Mouse (Mus musculus) brain, adult 2 months (tissue): ENCODE measurements around the gene Lancl1.

ENCODE experiments used
- DNase-seq: peaks from one replicate; pipeline ENCODE4 v3.0.0; 2011; ENCODE audit warnings: low read depth, low spot score

Gene Lancl1

GRCm38 (mm10) chr1:67038246-67038987 is at the start of gene Lancl1:
TSS of gene Lancl1 (minus strand) at chr1:67038872.
- peak; percentile 97 for DNase-seq

DNA sequence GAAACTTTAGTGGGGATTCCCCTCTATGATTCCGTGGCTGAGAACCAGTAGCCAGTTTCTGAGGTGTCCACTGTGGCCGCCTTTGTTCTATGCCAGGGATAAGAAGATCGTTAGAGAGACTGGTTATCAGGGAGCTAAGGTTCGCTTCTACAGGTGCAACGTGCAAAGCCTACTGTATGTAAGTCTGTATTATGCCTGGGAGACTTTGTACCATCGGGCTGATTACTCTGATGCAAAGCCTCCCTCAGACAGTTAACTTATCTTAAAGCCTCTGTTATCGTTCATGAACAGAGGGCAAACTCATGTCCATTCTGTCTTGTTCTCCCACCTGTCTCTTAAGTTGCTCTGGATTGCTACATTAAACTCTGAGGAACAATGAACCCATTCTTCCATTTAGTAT is 40.5 kb upstream of the Lancl1 start:
- no peak for DNase-seq

GRCm38 (mm10) chr1:67078666-67079065 is 40.0 kb upstream of the Lancl1 start:
- no peak for DNase-seq

DNA sequence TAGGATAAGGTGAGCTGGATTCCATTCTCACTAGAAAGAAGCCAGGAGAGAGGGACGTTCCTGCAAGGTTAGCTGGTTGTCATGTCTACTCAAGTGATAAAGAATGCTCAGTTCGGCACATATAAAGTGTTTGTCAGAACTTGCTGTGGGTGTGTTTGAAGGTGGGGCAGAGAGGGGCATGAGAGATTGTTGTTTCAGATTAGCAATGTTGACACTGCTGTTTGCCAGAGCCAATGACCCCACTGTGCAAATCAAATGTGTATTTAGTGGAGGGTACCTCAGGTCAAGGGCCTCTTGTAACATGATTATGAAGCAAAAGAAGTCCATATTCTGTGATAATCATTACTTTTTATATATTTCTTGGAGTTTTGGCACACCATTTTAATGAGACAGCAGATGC is 39.1 kb upstream of the Lancl1 start:
- DNase-seq: no peak

- no peak for DNase-seq
These were observed 28.9 kb upstream of the Lancl1 start for GRCm38 (mm10) chr1:67067561-67067960.

DNA sequence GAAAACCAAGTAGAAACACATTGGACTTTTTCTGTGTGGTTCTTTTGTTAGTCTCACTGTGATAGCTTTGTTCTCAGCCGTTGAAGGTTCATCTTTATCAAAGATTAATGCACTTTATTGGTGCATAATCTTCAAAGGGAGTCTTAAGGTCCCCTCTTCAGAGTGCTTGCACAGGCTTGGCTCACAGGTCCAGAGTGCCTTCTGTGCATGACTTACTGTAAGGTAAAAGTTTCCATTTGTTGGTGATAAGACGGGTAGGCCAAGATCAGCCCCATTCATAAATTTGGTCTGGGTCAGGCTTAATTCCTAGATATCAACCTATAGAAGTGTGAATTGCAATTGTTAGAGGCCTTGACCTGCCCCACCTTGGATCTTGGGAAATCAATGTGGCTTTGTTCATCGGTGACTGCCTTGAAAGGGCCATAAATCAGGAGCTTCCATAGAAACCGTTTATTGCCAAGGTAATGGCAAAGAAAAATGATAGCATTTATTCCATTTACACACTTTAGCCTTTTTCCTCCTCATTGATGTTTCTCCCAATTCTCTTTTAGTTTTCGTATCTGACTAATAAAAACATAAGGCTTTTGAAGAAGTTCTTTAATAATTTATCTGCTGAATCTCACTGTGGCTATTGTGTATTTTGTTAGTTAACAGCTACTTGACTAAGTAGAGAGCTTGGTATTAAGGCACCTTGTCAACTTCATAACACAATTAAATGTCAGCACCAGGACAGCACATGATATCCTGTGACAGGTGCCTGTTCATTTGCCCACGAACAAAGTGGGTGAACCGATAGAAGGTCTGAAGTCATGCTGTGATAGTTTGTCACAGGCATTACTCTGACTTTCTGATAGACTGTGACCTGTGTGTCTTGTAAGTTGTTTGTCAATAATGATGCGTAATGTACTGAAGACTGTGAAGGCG is 26.9 kb upstream of the Lancl1 start:
- no peak for DNase-seq

DNA sequence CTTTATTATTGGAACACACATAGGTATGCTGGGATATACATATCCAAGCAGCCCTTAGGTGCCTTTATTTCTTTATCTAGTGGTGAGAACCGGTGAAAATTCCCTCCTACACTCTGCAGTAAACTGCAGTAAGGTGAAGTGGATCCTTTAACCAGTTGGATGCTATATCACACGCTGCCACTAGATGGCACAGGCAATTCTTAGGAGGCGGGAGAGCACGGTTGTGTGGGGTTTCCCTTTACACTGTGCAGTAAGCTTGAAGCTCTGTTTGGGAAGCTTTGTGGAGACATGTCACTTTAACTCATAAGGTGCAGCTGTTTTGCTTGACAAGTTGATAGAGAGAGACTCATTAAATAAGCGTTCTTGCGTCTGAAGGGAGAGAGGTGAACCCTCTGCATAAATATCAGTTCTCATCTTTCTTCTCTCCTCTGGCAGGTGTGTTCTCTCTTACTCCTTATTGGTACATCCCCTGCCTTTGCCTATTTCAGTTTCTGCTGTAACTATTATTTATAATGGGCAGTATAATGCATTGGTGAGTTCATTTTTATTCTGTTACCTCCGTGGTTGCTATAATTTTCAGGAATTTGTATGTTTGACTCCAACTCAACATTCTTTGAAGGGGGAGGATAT is 22.9 kb upstream of the Lancl1 start:
- DNase-seq: peak; percentile 88

DNA sequence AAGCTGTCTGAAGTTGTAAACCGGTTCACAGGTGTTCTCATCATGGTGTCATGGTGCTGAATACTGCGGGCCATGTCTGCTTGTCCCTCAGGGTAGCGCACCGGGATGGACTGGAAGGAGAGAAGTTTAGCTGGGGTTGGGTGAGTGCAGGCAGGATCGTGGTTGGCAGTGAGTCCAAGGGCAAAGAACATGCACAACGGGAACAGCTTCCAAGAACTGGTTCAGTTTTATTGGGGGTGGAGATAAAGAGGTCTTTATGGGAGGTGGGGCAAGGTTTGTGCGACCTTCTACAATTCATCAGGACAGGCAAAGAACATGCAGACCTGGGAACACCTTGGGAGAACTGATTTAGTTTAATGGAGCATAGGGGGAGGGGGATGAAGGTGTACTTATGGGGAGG is 17.1 kb upstream of the Lancl1 start:
- no peak for DNase-seq

DNA sequence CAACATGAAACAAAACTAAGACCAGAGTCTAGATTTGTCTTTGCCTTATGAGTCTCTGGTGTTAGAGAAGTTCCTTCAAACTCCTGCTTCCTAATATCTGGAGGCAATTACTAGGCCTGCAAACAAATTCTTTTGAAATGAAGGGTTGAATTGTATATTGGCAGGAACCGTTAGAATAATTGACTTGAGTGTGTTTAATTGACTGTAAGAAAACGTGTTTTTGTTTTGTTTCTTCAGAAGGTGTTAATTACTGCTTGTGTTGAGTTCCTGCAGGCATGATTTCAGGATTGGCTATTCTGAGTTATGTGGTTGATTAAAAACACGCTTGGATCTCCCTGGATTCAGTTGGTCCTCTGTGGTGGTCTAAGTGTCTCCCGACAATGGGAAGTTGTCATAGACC is 14.0 kb upstream of the Lancl1 start:
- DNase-seq: no peak

GRCm38 (mm10) chr1:67049600-67049999 is 10.9 kb upstream of the Lancl1 start:
- peak; percentile 57 for DNase-seq

- no peak for DNase-seq
These were observed 10.0 kb upstream of the Lancl1 start for GRCm38 (mm10) chr1:67048696-67049095.

GRCm38 (mm10) chr1:67045100-67045499 is 6.4 kb upstream of the Lancl1 start:
- no peak for DNase-seq

DNA sequence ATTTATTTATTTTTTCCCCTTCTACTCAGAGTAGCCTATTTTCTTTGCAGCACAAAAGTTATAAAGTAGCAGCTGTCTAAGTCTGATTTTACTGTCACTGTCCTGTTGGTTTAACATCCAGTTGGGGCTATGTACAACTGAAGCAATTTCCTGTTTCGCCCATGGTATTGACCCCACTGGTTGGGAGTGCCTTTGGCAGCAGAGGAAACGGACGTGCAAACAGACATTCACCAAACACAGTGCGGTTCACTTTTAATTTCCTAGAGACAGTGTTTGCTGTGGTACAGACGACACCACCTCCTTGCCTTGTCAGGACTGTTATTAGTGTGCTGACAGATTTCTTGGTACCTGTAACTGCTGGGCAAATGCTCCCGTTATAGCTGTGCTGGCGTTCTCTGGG is 3.9 kb upstream of the Lancl1 start:
- no peak for DNase-seq

DNA sequence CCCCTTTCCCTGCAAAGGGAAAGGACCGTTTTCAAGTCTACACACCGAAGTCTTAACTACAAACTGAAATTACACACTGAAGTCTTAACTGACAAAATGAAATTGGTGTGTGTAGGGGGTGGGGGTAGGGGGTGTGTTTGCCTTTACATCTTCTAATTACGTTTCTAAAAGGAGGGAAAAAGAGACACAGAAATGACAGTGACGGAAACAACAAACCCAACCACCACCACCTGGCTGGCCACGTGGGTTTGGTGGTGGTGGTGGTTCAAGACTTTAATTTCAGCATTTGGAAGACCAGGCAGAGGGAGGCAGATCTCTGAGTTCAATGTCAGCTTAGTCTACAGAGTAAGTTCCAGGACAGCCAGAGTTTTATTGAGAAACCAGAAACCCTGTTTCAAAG is 411 bp upstream of the Lancl1 start:
- DNase-seq: no peak

DNA sequence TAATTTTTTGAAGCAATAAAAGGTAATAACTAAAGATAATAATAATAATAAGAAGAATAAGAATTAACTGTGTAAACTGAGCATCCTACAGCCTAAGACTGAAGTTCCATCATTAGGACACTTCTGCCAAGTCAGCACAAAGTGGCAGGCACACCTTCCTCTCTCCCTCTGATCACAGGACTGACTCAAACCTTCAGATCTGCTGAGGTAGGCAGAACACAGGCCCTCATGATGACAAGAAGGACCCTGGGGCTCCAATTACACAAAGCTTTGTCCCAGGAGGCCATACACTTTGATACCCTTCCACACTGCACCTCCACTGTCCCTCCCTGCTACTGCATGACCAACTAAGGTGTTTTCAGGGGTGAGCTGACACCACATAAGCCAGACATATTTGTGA is 1.5 kb downstream of the Lancl1 start:
- no peak for DNase-seq

DNA sequence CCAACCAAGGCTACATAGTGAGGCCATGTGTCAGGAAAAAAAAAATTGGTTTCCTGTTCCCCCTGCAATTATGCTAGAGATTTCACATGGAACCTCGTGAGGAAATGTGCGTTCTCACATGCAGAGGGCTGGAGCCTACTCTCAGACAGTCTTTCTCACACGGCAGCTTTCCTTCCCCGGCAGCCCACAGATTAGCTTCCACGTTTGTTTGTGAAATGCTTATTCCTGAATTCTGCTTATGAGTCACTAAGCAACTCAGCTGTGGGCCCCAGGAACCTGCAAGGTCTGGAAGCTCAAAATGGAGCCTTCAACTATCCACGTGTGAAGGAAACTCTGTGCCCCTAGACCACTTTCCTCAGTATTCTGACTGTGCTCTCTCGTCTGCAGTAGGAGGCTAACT is 5.4 kb downstream of the Lancl1 start:
- DNase-seq: peak; percentile 54

- DNase-seq: no peak
These were observed 11.7 kb downstream of the Lancl1 start for GRCm38 (mm10) chr1:67026927-67027511.

- peak; percentile 34 for DNase-seq
These were observed 12.5 kb downstream of the Lancl1 start for GRCm38 (mm10) chr1:67026142-67026541.

GRCm38 (mm10) chr1:67022767-67023166 is 15.9 kb downstream of the Lancl1 start:
- no peak for DNase-seq

DNA sequence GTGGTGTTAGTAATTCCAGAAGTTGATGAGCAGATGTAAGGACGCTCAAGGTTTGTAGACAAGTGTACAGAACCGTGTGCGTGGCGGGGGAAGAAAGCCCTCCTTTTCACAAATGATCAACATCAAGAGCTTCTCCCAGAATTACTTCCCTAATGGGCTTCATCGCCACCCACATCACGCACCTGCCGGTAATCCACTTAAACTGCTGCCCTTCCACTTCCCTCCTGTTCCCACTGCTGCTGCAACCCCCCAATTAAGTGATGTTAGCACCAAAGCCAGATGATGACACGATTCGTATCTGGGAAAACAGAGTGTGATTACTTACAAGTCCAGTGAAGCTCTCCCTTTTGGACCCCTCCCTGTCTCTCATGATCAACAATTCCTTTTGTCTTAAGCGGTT is 16.6 kb downstream of the Lancl1 start:
- DNase-seq: no peak

GRCm38 (mm10) chr1:67020637-67021161 is 18.0 kb downstream of the Lancl1 start:
- DNase-seq: no peak
